In the genomic region with DNA sequence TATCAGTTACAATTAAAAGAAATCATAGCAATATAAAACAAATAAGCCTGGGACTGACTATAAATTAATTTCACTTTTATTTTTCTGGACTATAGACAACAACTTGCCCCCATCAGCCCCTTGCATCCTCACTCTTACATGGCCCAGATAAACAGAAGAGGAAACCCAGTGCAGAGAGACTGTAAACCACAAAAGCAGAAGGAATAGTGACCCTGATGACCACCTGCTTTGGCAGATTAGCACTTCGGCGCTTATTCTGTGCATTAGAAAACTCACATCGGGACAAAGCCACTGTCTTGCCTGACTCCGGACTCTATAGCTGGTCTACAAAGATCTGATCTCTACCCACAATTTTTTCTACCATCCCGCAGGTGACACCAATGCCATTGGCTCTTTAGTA, we compare ENCODE assay signal across 30 mouse cellular contexts.
DNase-seq lines count a peak whose midpoint lies in the region; ATAC-seq lines count a peak whose summit lies in the region.
"Had no signal": no experiment of that assay in that cellular context is flagged by ENCODE, and none has a peak within 500 bp of the region (broad histone marks: within the 10 kb centered on the region; RNA-seq: fewer than 3 reads in every experiment).

No protein-coding gene starts in this region.

- peak; percentile 30 for DNase-seq in heart, adult 11 months
- DNase-seq in liver = no peak
- DNase-seq in retina, postnatal 1 day = no peak
- DNase-seq: adrenal gland, postnatal 10 days; adrenal gland, postnatal 36 days; B cell, adult 2 months; cerebellum, adult 18-20 months; cerebellum, adult 9-10 months; cerebellum, postnatal 14 days; gastrocnemius, postnatal 10 days; gastrocnemius, postnatal 36 days; heart, adult 18-20 months; heart, postnatal 14 days; heart, postnatal 4 days; kidney, adult 11 months had no signal

- no peak for ATAC-seq in heart, embryonic 12.5 days (ENCODE audit: insufficient number of reproducible peaks, low FRiP score)
- peak; percentile 55 for ATAC-seq in granulocyte monocyte progenitor cell, adult 5-6 weeks (replicated peaks; ENCODE audit: poor library complexity, severe bottlenecking)
- ATAC-seq in megakaryocyte progenitor cell, adult 5-6 weeks (replicated peaks; ENCODE audit: poor library complexity) = peak; percentile 47
- ATAC-seq: activated CD4-positive, CD25-positive, alpha-beta regulatory T cell, adult 4 months; forebrain, embryonic 15.5 days; intestine, embryonic 15.5 days had no signal

- H3K4me3 ChIP-seq in heart, embryonic 12.5 days = no peak overlapping the region
- H3K4me3 ChIP-seq: embryonic facial prominence, embryonic 10.5 days; embryonic facial prominence, embryonic 13.5 days; erythroblast, embryonic 14.5 days; forebrain, embryonic 12.5 days; forebrain, embryonic 15.5 days; heart, embryonic 13.5 days; hindbrain, embryonic 12.5 days; hindbrain, embryonic 15.5 days; intestine, embryonic 15.5 days had no signal

- H3K4me2 ChIP-seq in heart, embryonic 12.5 days = no peak overlapping the region
- H3K4me2 ChIP-seq: embryonic facial prominence, embryonic 13.5 days; forebrain, embryonic 12.5 days; forebrain, embryonic 15.5 days; heart, embryonic 13.5 days; hindbrain, embryonic 12.5 days; hindbrain, embryonic 15.5 days; intestine, embryonic 15.5 days had no signal

- H3K9ac ChIP-seq in heart, embryonic 12.5 days = no peak overlapping the region
- H3K9ac ChIP-seq: embryonic facial prominence, embryonic 13.5 days; forebrain, embryonic 12.5 days; forebrain, embryonic 15.5 days; heart, embryonic 13.5 days; hindbrain, embryonic 12.5 days; hindbrain, embryonic 15.5 days; intestine, embryonic 15.5 days had no signal

- H3K27ac ChIP-seq in heart, embryonic 12.5 days (ENCODE audit: poor library complexity, severe bottlenecking) = no peak overlapping the region
- H3K27ac ChIP-seq: embryonic facial prominence, embryonic 10.5 days; embryonic facial prominence, embryonic 13.5 days; forebrain, embryonic 12.5 days; forebrain, embryonic 15.5 days; heart, embryonic 13.5 days; hindbrain, embryonic 12.5 days; hindbrain, embryonic 15.5 days; intestine, embryonic 15.5 days had no signal

- no peaks in the 10 kb centered on the region for H3K36me3 ChIP-seq in heart, embryonic 12.5 days
- H3K36me3 ChIP-seq: forebrain, embryonic 12.5 days; forebrain, embryonic 15.5 days; G1E; heart, embryonic 13.5 days; hindbrain, embryonic 12.5 days; intestine, embryonic 15.5 days had no signal

- WGBS in heart, embryonic 12.5 days = 83% methylated on average over 5 of the region's 5 CpGs

- H3K9me3 ChIP-seq in heart, embryonic 12.5 days (replicated peaks) = no peaks in the 10 kb centered on the region
- H3K9me3 ChIP-seq: embryonic facial prominence, embryonic 10.5 days; embryonic facial prominence, embryonic 13.5 days; forebrain, embryonic 12.5 days; forebrain, embryonic 15.5 days; G1E; heart, embryonic 13.5 days; hindbrain, embryonic 12.5 days; hindbrain, embryonic 15.5 days; intestine, embryonic 15.5 days had no signal

- no peaks in the 10 kb centered on the region for H3K4me1 ChIP-seq in heart, embryonic 12.5 days (replicated peaks)
- H3K4me1 ChIP-seq: embryonic facial prominence, embryonic 10.5 days; embryonic facial prominence, embryonic 13.5 days; forebrain, embryonic 12.5 days; heart, embryonic 13.5 days; hindbrain, embryonic 12.5 days; hindbrain, embryonic 15.5 days; intestine, embryonic 15.5 days had no signal

- peaks cover 35% of the 10 kb centered on the region for H3K27me3 ChIP-seq in heart, embryonic 12.5 days (replicated peaks)
- H3K27me3 ChIP-seq: CH12.LX; embryonic facial prominence, embryonic 13.5 days; forebrain, embryonic 12.5 days; forebrain, embryonic 15.5 days; hindbrain, embryonic 12.5 days; hindbrain, embryonic 15.5 days; intestine, embryonic 15.5 days had no signal
